ENCODE assay signal across 7 mouse cellular contexts in genomic region chr10:116330458-116330857, GRCm38 (mm10). TPM values are rescaled to one million over a fixed set of nuclear protein-coding genes. Genes with fewer than 3 reads are reported as not detected.
DNase-seq lines count a peak whose midpoint lies in the region; ATAC-seq lines count a peak whose summit lies in the region.

No protein-coding gene starts in this region.

- WGBS in midbrain, embryonic 13.5 days, result 9% methylated on average over 5 of the region's 5 CpGs

- H3K9ac ChIP-seq in midbrain, embryonic 13.5 days (replicated peaks), result no peak overlapping the region

- no peaks in the 10 kb centered on the region for H3K36me3 ChIP-seq in midbrain, embryonic 13.5 days

- DNase-seq in adrenal gland, adult 2 months, result peak; percentile 72
- DNase-seq in embryo, embryonic 10 days (ENCODE audit: low spot score), result peak; percentile 93
- DNase-seq in gastrocnemius, postnatal 4 days (ENCODE audit: low spot score in 2 of 2), result peak; percentile 44 to 76
- peak; percentile 34 for DNase-seq in kidney, adult 11 months
- DNase-seq in left cerebral cortex, postnatal 36 days (ENCODE audit: low spot score in 2 of 2), result peak; percentile 50 to 71
- peak; percentile 11 to 68 for DNase-seq in spleen, postnatal 10 days (ENCODE audit: low spot score in 2 of 2)

- H3K27me3 ChIP-seq in midbrain, embryonic 13.5 days, result 0 out of 2 replicates have a peak, but pooled peaks cover 3% of the 10 kb centered on the region

- H3K4me2 ChIP-seq in midbrain, embryonic 13.5 days (replicated peaks), result peak overlapping the region; percentile 47

- no peaks in the 10 kb centered on the region for H3K9me3 ChIP-seq in midbrain, embryonic 13.5 days

- H3K27ac ChIP-seq in midbrain, embryonic 13.5 days, result no peak overlapping the region

- H3K4me3 ChIP-seq in midbrain, embryonic 13.5 days (replicated peaks), result peak overlapping the region; percentile 22

- intact Hi-C loops in left cerebral cortex, postnatal 36 days (cut with DNase I), result loop anchor here (5.0 kb wide), 4 partner anchors 142 to 562 kb away; partner anchors contain the start of genes Cnot2 and Kcnmb4

- H3K4me1 ChIP-seq in midbrain, embryonic 13.5 days (replicated peaks), result peaks cover 8% of the 10 kb centered on the region; the same call in 1 of the 2 replicates

- peak; percentile 53; the same call in 1 of the 2 replicates for ATAC-seq in midbrain, embryonic 13.5 days

RNA-seq across cellular contexts. Expression of gene Ptprb, which starts 55.1 kb away (rescaled TPM):
- 10 to 100 TPM; 36.3 to 47.5 TPM for total RNA-seq in adrenal gland, adult 2 months (2021)
- 4.9 and 5.0 TPM in 2 replicates for polyA plus RNA-seq in adrenal gland, adult 2 months (2012; rRNA removed)
- 10 to 100 TPM; 30.6 to 33.2 TPM for total RNA-seq in gastrocnemius, postnatal 4 days (2021)
- total RNA-seq in left cerebral cortex, postnatal 36 days (2021), result 10 to 100 TPM; 17.5 to 20.6 TPM
- 2.7 and 2.8 TPM in 2 replicates for polyA plus RNA-seq in midbrain, embryonic 13.5 days (2015; fragmentation: Nextera tagmentation; extraction: Ambion mirVana)

Comparison
In these comparisons a context has a peak if more than half of its experiments do, and no peak if none do; other contexts are left out.
1. DNase-seq: peak in every context shown above with its lines; median percentile 93 in embryo, embryonic 10 days; 72 in adrenal gland, adult 2 months; 60 in left cerebral cortex, postnatal 36 days; 60 in gastrocnemius, postnatal 4 days; 40 in spleen, postnatal 10 days; 34 in kidney, adult 11 months.